Mouse (Mus musculus) stomach, embryonic 15.5 days (tissue): ENCODE measurements around the gene Fbxo39. TPM values are rescaled to one million over a fixed set of nuclear protein-coding genes. Genes with fewer than 3 reads are reported as not detected.

Source experiments
- ATAC-seq: fragments of 200-750 bp; cut with Nextera tagmentation; 2 replicates; pipeline ENCODE4 v1.8.0; 2017; ENCODE audit warnings: low read depth, moderate number of reproducible peaks, moderate TSS enrichment; ENCODE audit not compliant: insufficient read depth, low FRiP score
- H3K27ac ChIP-seq: fragments of 300-500 bp; sonication (generic); 2 replicates; pipeline ENCODE4 v1.5.1; 2015; ENCODE audit warnings: mild to moderate bottlenecking, inconsistent platforms
- H3K27me3 ChIP-seq: fragments of 300-500 bp; sonication (generic); replicated peaks from 2 replicates; pipeline ENCODE4 v1.6.1; 2015; ENCODE audit warnings: inconsistent platforms
- H3K36me3 ChIP-seq: fragments of 300-500 bp; sonication (generic); 2 replicates; pipeline ENCODE4 v1.6.1; 2015; ENCODE audit warnings: inconsistent platforms
- H3K4me1 ChIP-seq: fragments of 300-500 bp; sonication (generic); 2 replicates; pipeline ENCODE4 v1.6.1; 2015; ENCODE audit warnings: inconsistent platforms
- H3K4me2 ChIP-seq: fragments of 300-500 bp; sonication (generic); 2 replicates; pipeline ENCODE4 v1.6.1; 2015; ENCODE audit warnings: mild to moderate bottlenecking, inconsistent platforms
- H3K4me3 ChIP-seq: fragments of 300-500 bp; sonication (generic); replicated peaks from 2 replicates; pipeline ENCODE4 v1.5.1; 2015; ENCODE audit warnings: inconsistent platforms
- H3K9ac ChIP-seq: fragments of 300-500 bp; sonication (generic); 2 replicates; pipeline ENCODE4 v1.6.1; 2015; ENCODE audit warnings: inconsistent platforms
- H3K9me3 ChIP-seq: fragments of 300-500 bp; sonication (generic); 2 replicates; pipeline ENCODE4 v1.6.1; 2016; ENCODE audit warnings: inconsistent platforms
- WGBS: fragments of 180-500 bp; shearing (Covaris S2); methylation state at CpG from one replicate; pipeline ENCODE4 v1.1.7; 2015; 5-methylcytosine and 5-hydroxymethylcytosine counted together
- polyA plus RNA-seq: library from polyadenylated mRNA; unstranded; fragments of >200 nt; fragmentation: Nextera tagmentation; extraction: Ambion mirVana; gene quantifications from 2 replicates; pipeline ENCODE4 v1.2.1, GENCODE M21; 2015

The Fbxo39 gene
- polyA plus RNA-seq, 1 experiment from 2014 or later, result not detected

DNA sequence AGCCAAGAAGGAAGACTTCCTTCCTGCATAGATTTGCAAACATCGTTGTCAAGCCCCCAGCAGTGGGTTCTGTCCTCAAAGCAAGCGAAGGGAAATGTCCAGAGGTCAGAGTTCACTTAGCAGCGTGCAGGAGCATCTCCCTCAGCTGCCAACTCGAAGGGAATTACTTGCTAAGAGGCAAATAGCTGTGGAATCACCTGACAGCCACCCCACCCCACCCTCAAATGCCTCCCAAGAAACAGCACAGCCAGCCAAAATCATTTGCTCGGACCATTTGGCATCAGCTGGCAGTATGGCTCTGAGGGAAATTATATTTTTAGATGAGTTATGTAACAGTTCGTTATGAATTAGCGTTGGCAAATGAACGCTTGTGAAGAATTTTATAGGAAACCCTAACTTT, 34.8 kb downstream of the Fbxo39 start:
- no peak for ATAC-seq
- Histone ChIP-seq H3K4me3 (no peak overlapping the region), H3K27ac (no peak overlapping the region), H3K9ac (no peak overlapping the region), H3K4me1 (0 out of 2 replicates have a peak, but pooled peaks cover 6% of the 10 kb centered on the region), H3K27me3 (no peaks in the 10 kb centered on the region), H3K9me3 (no peaks in the 10 kb centered on the region), H3K4me2 (no peak overlapping the region), H3K36me3 (no peaks in the 10 kb centered on the region)
- 40% methylated on average over 8 of the region's 8 CpGs for WGBS

DNA sequence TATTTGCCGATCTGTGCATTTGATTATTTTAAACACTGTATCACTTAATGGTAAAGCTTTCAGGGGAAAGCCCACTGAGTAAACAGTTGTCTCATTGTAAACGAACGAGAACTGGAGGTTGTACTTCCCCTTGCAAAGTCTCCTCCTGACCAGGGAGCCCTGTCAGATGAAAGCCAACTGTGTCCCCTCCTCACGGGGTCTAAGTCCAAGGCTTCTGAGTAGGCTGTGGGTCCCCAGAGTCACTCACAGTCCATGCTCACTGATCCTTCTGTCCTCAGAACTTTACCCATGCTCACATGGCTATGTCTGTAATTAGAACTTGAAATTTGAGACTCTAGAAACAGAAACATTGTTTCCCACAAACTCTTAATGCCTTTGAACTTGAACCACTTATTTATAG, 35.4 kb downstream of the Fbxo39 start:
- no peak overlapping the region for H3K27ac ChIP-seq
- ATAC-seq, result no peak
- no peak overlapping the region for H3K9ac ChIP-seq
- no peaks in the 10 kb centered on the region for H3K27me3 ChIP-seq
- H3K4me2 ChIP-seq, result no peak overlapping the region
- WGBS, result 18% methylated on average over 4 of the region's 4 CpGs
- 0 out of 2 replicates have a peak, but pooled peaks cover 6% of the 10 kb centered on the region for H3K4me1 ChIP-seq
- H3K4me3 ChIP-seq, result no peak overlapping the region
- H3K36me3 ChIP-seq, result no peaks in the 10 kb centered on the region
- no peaks in the 10 kb centered on the region for H3K9me3 ChIP-seq

DNA sequence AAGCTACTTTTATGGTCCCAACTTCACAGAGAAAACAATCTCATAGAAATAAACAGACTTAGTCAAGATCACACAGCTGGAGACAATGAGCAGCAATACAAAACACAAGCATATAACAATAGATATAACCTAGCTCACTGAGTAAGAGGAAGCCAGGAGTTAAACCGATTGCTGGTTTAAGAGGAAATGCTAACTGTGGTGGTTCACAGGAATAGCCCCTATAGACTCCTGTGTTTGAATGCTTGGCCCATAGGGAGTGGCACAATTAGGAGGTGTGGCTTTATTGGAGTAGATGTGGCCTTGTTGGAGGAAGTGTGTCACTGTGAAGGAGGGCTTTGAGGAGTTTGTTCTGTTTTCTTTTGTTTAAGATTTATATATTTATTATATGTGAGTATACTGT, 38.0 kb downstream of the Fbxo39 start:
- no peak for ATAC-seq
- Histone ChIP-seq H3K9ac (no peak overlapping the region), H3K36me3 (no peaks in the 10 kb centered on the region), H3K4me3 (no peak overlapping the region), H3K9me3 (no peaks in the 10 kb centered on the region), H3K4me1 (peaks cover 10% of the 10 kb centered on the region; the same call in 1 of the 2 replicates), H3K27me3 (no peaks in the 10 kb centered on the region), H3K27ac (no peak overlapping the region), H3K4me2 (no peak overlapping the region)
- 67% methylated on average over 1 of the region's 1 CpGs for WGBS

DNA sequence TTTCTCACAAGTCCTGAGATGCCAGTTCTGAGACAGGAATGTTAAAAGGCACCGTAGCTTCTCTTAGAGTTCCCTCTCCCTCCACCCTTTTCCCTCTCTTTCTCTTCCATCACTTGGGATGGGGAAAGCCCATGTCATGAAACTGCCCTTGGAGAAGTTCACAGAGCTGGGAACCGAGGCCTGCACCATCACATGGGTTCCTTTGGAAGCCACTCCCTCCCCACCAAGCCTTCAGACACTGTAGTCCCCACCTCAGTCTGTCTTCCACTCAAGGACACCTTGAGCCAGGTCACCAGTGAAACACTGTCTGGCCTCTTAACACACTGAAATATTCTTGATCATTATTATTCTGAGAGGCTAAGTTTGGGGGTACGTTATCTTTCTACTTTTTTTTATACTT, 38.9 kb downstream of the Fbxo39 start:
- no peaks in the 10 kb centered on the region for H3K9me3 ChIP-seq
- no peak overlapping the region for H3K4me2 ChIP-seq
- WGBS, result 75% methylated on average over 3 of the region's 3 CpGs
- no peak overlapping the region for H3K27ac ChIP-seq
- peaks cover 10% of the 10 kb centered on the region; the same call in 1 of the 2 replicates for H3K4me1 ChIP-seq
- H3K36me3 ChIP-seq, result no peaks in the 10 kb centered on the region
- no peak overlapping the region for H3K4me3 ChIP-seq
- H3K27me3 ChIP-seq, result no peaks in the 10 kb centered on the region
- ATAC-seq, result no peak
- no peak overlapping the region for H3K9ac ChIP-seq

DNA sequence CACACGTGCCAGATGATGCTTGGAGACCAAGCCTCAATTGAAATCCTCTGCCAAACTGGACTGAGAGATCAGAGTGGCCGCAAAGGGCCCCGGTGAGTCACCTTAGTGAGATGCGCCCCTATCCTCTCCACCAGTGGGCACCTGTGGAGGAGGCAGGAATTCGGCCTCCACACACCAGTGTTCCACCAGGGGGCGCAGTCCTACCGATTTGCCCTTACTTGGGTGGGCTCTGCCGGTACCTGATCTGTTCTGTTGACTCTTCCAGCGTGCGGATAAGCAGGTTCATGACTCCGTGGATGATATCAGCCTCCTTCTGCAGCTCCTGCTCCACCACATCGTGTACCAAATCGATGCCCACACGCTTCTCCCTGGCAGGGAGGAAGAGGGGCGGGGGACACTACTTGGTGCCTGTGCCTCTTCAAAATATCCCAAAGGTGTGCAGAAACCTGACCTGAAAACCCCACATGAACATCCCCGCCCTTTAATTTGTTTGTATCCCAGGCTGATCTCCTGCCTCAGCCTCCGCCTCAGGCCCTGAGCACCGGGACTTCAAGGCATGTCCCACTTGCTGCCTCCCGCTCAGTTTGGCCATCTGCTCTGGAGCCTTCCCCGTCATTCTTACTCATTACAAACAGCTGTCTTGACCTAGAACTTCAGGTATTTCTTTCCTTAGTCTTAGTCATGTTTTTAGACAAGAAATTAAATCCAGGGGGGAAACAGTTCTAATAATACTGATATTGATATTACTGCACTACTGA, 40.9 kb downstream of the Fbxo39 start:
- Histone ChIP-seq H3K4me3 (peak overlapping the region; percentile 20; the same call in 1 of the 2 replicates), H3K9me3 (no peaks in the 10 kb centered on the region), H3K4me2 (peak overlapping the region; percentile 47), H3K36me3 (no peaks in the 10 kb centered on the region), H3K27me3 (no peaks in the 10 kb centered on the region), H3K9ac (no peak overlapping the region), H3K4me1 (peaks cover 4% of the 10 kb centered on the region; the same call in 1 of the 2 replicates), H3K27ac (no peak overlapping the region)
- 22% methylated on average over 20 of the region's 20 CpGs for WGBS
- 0 out of 2 replicates have a peak, but pooled peaks have one; percentile 39 for ATAC-seq

DNA sequence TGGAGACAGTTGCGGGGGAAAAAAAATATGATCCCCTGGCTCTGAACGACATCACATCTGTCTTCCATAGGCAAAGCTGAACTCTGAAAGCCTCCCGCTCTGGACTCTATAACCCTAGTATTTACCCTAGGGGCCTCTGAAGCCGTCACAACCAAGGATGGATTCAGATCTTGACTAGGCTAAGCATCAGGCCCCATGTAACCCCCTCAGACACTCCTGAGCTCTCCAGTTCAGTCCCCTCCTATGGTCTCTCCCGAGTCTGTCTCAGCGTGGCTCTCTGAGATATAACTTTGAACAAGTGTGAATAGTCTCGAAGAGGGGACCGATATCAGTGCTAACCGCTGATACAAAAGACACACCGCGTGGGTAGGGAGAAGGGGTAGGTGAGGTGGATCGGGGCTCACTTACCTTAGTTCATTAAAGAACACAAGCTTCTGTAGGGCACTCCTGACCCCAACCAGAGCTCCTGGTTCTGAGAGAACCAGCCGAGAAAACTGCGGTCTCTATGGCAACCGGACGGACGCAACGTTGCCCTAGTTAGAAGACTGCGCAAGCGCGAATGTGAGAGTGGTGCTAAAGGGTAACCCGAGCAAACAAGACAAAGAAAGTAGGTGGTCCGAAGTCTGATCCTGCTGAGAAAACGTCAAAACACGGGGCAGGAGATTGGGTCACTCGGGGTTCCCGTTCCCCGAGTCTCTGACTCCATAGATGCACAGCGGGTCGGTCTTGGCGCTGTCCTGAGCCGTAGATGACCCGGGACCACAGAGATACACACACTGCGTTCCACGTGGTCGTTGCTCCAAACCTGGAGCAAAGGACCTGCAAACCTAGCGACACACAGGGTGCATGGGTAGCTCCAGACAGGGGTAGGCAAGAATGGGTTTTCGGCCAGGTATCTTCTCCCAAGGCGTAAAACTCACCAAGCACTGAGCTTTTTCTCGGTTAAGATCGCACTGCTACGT, 47.4 kb downstream of the Fbxo39 start:
- no peaks in the 10 kb centered on the region for H3K9me3 ChIP-seq
- peak overlapping the region; percentile 90 for H3K4me2 ChIP-seq
- H3K27ac ChIP-seq, result no peak overlapping the region
- peak; percentile 60; the same call in 1 of the 2 replicates for ATAC-seq
- peak overlapping the region; percentile 23; the same call in 1 of the 2 replicates for H3K9ac ChIP-seq
- H3K27me3 ChIP-seq, result no peaks in the 10 kb centered on the region
- peak overlapping the region; percentile 46 for H3K4me3 ChIP-seq
- no peaks in the 10 kb centered on the region for H3K36me3 ChIP-seq
- peaks cover 4% of the 10 kb centered on the region; the same call in 1 of the 2 replicates for H3K4me1 ChIP-seq
- 8% methylated on average over 42 of the region's 42 CpGs for WGBS

DNA sequence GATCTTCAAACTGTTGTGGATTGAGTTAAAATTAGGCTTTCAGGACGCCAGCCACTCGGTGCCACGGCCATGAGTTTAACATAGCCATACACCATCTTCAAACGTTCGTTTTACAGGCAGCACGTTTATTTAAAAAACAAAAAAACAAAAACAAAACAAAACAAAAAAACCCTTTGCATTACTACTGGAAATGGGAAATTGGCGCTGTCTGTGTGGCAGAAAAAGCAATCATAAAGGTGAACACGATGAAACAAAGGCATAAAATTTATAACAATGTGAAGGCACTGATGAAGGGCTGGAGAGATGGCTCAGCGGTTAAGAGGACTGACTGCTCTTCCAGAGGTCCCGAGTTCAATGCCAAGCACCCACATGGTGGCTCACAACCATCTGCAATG, 48.1 kb downstream of the Fbxo39 start, which contains the start of gene Tekt1:
TSS of gene Tekt1 (minus strand) at position 96 of the 395 bp plus-strand sequence.
- Histone ChIP-seq H3K9me3 (no peaks in the 10 kb centered on the region), H3K36me3 (no peaks in the 10 kb centered on the region), H3K27me3 (no peaks in the 10 kb centered on the region), H3K27ac (no peak within 1 kb of the TSS), H3K4me3 (peak within 1 kb of the TSS; percentile 46), H3K9ac (peak within 1 kb of the TSS; percentile 23; the same call in 1 of the 2 replicates), H3K4me2 (peak within 1 kb of the TSS; percentile 90), H3K4me1 (peaks cover 4% of the 10 kb centered on the region; the same call in 1 of the 2 replicates)
- 36% methylated on average over 10 of the region's 10 CpGs for WGBS
- ATAC-seq, result no peak

DNA sequence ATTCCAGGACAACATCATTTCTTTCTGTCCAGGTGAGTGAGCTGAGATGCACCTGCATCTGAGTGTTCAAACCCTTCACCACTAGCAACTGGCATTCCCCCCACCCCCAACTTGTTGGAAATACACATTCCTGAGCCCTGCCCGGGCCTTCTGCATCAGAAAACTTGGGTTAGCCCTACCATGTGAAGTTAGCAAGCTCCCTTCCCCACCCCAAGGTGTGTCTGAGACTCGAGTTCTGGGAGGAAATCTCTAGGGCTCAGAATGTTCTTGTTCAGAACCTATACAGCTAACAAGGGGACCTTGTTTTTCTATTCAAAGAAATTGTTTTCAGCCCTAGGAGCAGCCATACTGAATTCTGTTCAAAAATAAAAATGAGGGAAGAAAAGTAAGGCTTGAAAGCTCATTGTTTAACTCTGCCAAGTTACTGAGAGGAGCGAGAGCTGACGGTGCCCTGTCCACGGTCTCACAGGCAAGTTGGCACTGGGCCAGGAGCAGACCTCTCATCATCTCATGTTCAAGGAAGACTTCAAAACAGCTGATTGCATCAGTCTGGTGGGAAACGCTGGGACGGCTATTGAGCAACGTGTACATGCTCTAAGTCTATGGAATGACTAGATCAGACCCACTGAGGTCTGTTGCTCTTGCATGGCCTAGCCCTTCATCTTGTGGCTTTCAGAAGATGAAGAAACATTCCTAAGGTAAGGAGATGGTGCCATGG, 49.4 kb downstream of the Fbxo39 start:
- H3K9me3 ChIP-seq, result no peaks in the 10 kb centered on the region
- peaks cover 4% of the 10 kb centered on the region; the same call in 1 of the 2 replicates for H3K4me1 ChIP-seq
- no peak overlapping the region for H3K4me2 ChIP-seq
- H3K36me3 ChIP-seq, result no peaks in the 10 kb centered on the region
- no peaks in the 10 kb centered on the region for H3K27me3 ChIP-seq
- WGBS, result 66% methylated on average over 8 of the region's 8 CpGs
- no peak overlapping the region for H3K9ac ChIP-seq
- no peak for ATAC-seq
- H3K4me3 ChIP-seq, result no peak overlapping the region
- no peak overlapping the region for H3K27ac ChIP-seq

DNA sequence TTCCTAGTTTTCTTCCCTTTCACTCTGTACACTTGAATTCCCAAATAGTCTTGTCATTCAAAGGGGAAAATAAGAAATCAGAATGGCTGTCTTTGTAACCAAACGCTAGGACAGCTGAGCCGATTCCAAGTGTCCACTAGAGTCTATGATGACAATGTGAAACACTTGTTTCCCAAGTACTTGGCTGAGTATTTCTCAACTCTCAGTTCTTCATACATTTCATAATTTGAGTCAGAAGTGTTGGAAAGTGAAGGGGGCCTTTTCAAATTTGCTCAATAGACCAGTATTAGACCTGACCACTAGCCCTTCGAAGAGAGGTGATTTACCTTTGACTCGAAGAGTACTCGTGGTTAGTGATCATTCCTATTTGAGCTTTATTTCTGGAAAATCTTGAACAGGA, 50.3 kb downstream of the Fbxo39 start:
- Histone ChIP-seq H3K36me3 (no peaks in the 10 kb centered on the region), H3K4me2 (no peak overlapping the region), H3K4me3 (no peak overlapping the region), H3K9ac (no peak overlapping the region), H3K9me3 (no peaks in the 10 kb centered on the region), H3K4me1 (peaks cover 4% of the 10 kb centered on the region; the same call in 1 of the 2 replicates), H3K27ac (no peak overlapping the region), H3K27me3 (no peaks in the 10 kb centered on the region)
- no peak for ATAC-seq
- 95% methylated on average over 5 of the region's 5 CpGs for WGBS

DNA sequence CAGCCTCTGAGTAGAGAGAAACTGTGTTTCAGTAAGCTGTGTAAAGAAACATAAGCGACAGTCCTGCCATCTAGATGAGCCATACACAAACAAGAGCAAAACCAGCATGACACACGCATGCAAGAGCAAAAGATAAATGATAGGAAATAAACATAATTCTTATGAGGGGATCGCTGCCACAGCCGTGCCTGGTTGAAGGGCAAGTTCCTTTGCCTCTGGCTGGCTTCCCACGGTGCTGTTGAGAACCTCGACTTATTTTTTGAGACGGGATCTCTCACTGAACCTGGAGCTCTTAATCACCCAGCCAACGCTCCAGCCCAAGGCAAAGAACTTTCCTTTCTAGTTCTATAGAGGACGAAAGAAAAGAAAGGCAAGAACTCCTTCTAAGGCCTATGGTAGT, 51.9 kb downstream of the Fbxo39 start:
- 65% methylated on average over 9 of the region's 9 CpGs for WGBS
- no peaks in the 10 kb centered on the region for H3K36me3 ChIP-seq
- no peak overlapping the region for H3K9ac ChIP-seq
- peaks cover 4% of the 10 kb centered on the region; the same call in 1 of the 2 replicates for H3K4me1 ChIP-seq
- H3K4me2 ChIP-seq, result no peak overlapping the region
- no peaks in the 10 kb centered on the region for H3K27me3 ChIP-seq
- no peaks in the 10 kb centered on the region for H3K9me3 ChIP-seq
- H3K27ac ChIP-seq, result no peak overlapping the region
- no peak for ATAC-seq
- H3K4me3 ChIP-seq, result no peak overlapping the region

DNA sequence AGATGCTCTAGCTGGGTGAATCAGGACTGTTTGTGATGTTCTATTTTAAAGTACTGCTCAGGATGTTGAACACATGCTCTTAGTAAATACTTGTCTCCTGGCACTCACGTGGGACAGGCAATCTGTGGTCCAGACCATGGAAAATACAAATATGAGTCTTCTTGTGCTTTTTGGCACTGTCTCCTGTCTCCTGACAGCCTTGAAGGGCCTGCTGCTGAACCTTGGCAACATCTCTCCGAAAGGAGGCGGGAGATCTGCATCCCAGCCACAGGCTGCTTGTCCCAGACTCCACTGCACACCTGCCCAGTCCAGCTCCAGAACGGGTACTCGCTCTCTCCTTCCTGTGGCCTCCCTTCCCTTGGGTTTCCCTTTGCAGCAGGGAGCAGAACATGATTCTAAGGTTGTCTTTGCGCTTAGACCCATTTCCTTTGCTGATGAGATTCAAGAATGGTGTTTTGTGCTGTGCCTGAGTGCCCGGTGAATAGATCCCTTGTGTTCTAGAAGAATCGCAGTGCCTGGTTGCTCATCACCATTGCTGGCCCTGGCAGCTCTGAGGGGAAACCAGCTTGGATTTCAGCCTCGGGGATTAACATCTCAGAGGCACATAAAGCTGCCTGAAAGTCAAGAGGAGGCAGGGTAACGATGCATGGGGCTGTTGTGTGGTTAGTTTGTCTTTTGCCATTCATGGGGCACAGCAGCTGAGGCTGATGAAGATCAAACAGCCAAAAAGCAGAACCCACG, 53.9 kb downstream of the Fbxo39 start:
- Histone ChIP-seq H3K4me1 (no peaks in the 10 kb centered on the region), H3K9me3 (no peaks in the 10 kb centered on the region), H3K36me3 (no peaks in the 10 kb centered on the region), H3K27ac (no peak overlapping the region), H3K27me3 (no peaks in the 10 kb centered on the region), H3K4me2 (no peak overlapping the region), H3K9ac (no peak overlapping the region), H3K4me3 (no peak overlapping the region)
- WGBS, result 65% methylated on average over 11 of the region's 11 CpGs
- ATAC-seq, result no peak
